Mouse (Mus musculus) bone marrow, adult 2 months (tissue): ENCODE measurements around the gene Atp2b2.

ENCODE experiments used
- CTCF ChIP-seq: fragments of 200-500 bp; IDR thresholded peaks from 2 replicates; pipeline ENCODE4 v1.5.1; 2011; ENCODE audit warnings: low read length, control low read depth; ENCODE audit not compliant: control insufficient read depth, insufficient read depth
- POLR2A ChIP-seq: fragments of 200-500 bp; IDR thresholded peaks from 2 replicates; pipeline ENCODE4 v1.6.1; 2011; ENCODE audit warnings: low read depth, mild to moderate bottlenecking, control low read depth, low read length, borderline replicate concordance; ENCODE audit not compliant: control insufficient read depth

GRCm38 (mm10) chr6:114062688-114063087, 20.3 kb upstream of the Atp2b2 start:
- no peak for TF ChIP-seq POLR2A
- TF ChIP-seq CTCF = no peak
